Mouse (Mus musculus) CH12.LX (cell line): ENCODE results near the gene Rab32. TPM values are rescaled to one million over a fixed set of nuclear protein-coding genes. Genes with fewer than 3 reads are reported as not detected.

ENCODE experiments used
- DNase-seq: peaks from one replicate; pipeline ENCODE4 v3.0.0-alpha.2; 2013; ENCODE audit errors: extremely low read depth
- H3K27ac ChIP-seq: 2 replicates; pipeline ENCODE4 v1.5.1; 2012; ENCODE audit warnings: low read depth, mild to moderate bottlenecking, control low read depth, moderate library complexity; ENCODE audit not compliant: insufficient read depth
- H3K27me3 ChIP-seq: replicated peaks from 2 replicates; pipeline ENCODE3; 2012; ENCODE audit warnings: inconsistent platforms
- H3K36me3 ChIP-seq, 2 experiments: replicated peaks in 1 of 2; 2 replicates each; pipeline versions ENCODE3 to v1.6.1; 2012; ENCODE audit warnings: inconsistent platforms in 1 of 2, low read length in 1 of 2, mild to moderate bottlenecking in 1 of 2, mixed read lengths in 1 of 2, moderate library complexity in 1 of 2; ENCODE audit not compliant: control insufficient read depth in 1 of 2, insufficient read depth in 1 of 2
- H3K4me1 ChIP-seq, 2 experiments: 2 replicates each; pipeline ENCODE4 v1.6.1; 2012; ENCODE audit warnings: inconsistent platforms in 1 of 2, moderate library complexity in 1 of 2; ENCODE audit not compliant: insufficient read depth in 2 of 2, control insufficient read depth in 1 of 2
- H3K4me2 ChIP-seq: 2 replicates; pipeline ENCODE4 v1.6.1; 2012; ENCODE audit warnings: low read depth, mild to moderate bottlenecking, control low read depth; ENCODE audit not compliant: poor library complexity, insufficient read depth, severe bottlenecking
- H3K4me3 ChIP-seq, 3 experiments: fragments of 150-350 bp in 1 of 3; sonication (generic) in 1 of 3; replicated peaks in 1 of 3; 2 replicates each; pipeline versions ENCODE3 to v1.5.1; 2011 to 2012; ENCODE audit warnings: low read depth in 2 of 3, low read length in 2 of 3, mild to moderate bottlenecking in 2 of 3, moderate library complexity in 2 of 3, control low read depth in 1 of 3, improper control_type of control experiment in 1 of 3, inconsistent platforms in 1 of 3, mixed read lengths in 1 of 3; ENCODE audit not compliant: poor library complexity in 1 of 3
- H3K79me2 ChIP-seq: replicated peaks from 2 replicates; pipeline ENCODE4 v1.6.1; 2012; ENCODE audit warnings: mild to moderate bottlenecking, moderate library complexity; ENCODE audit not compliant: control insufficient read depth, poor library complexity, insufficient read depth, severe bottlenecking; ENCODE audit errors: extremely low read depth
- H3K9ac ChIP-seq: 2 replicates; pipeline ENCODE4 v1.6.1; 2012; ENCODE audit warnings: low read depth, mild to moderate bottlenecking, control low read depth, moderate library complexity; ENCODE audit not compliant: insufficient read depth
- H3K9me3 ChIP-seq: replicated peaks from 2 replicates; pipeline ENCODE3; 2012; ENCODE audit warnings: low read length, inconsistent platforms, mixed read lengths
- BHLHE40 ChIP-seq: IDR thresholded peaks from 2 replicates; pipeline ENCODE4 v1.6.1; 2011; ENCODE audit warnings: mild to moderate bottlenecking, low read depth, low read length, improper control_type of control experiment
- E2F4 ChIP-seq: IDR thresholded peaks from 2 replicates; pipeline ENCODE4 v1.6.1; 2011; ENCODE audit warnings: low read depth, low read length, improper control_type of control experiment; ENCODE audit not compliant: insufficient replicate concordance
- ELF1 ChIP-seq: IDR thresholded peaks from 2 replicates; pipeline ENCODE4 v1.6.1; 2014; ENCODE audit warnings: low read depth, mild to moderate bottlenecking, inconsistent platforms, low read length, improper control_type of control experiment
- EP300 ChIP-seq: IDR thresholded peaks from 2 replicates; pipeline ENCODE4 v1.6.1; 2011; ENCODE audit warnings: low read length, improper control_type of control experiment
- ETS1 ChIP-seq: conservative IDR thresholded peaks from 2 replicates; pipeline ENCODE4 v1.6.1; 2012; ENCODE audit warnings: low read depth, mild to moderate bottlenecking, inconsistent platforms, low read length, improper control_type of control experiment, moderate library complexity
- IRF4 ChIP-seq: IDR thresholded peaks from 2 replicates; pipeline ENCODE4 v1.6.1; 2014; ENCODE audit warnings: low read depth, mild to moderate bottlenecking, inconsistent platforms, low read length, improper control_type of control experiment
- MAX ChIP-seq: IDR thresholded peaks from 2 replicates; pipeline ENCODE4 v1.6.1; 2011; ENCODE audit warnings: low read length, improper control_type of control experiment
- MYC ChIP-seq: IDR thresholded peaks from 2 replicates; pipeline ENCODE4 v1.6.1; 2011; ENCODE audit warnings: low read depth, mild to moderate bottlenecking, improper control_type of control experiment, low read length
- NRF1 ChIP-seq: IDR thresholded peaks from 2 replicates; pipeline ENCODE4 v1.6.1; 2014; ENCODE audit warnings: low read depth, mild to moderate bottlenecking, inconsistent platforms, low read length, improper control_type of control experiment, moderate library complexity
- PAX5 ChIP-seq: IDR thresholded peaks from 2 replicates; pipeline ENCODE4 v1.6.1; 2012; ENCODE audit warnings: low read length, inconsistent platforms, mixed read lengths
- POLR2A ChIP-seq: IDR thresholded peaks from 2 replicates; pipeline ENCODE4 v1.6.1; 2011; ENCODE audit warnings: low read depth, mild to moderate bottlenecking, improper control_type of control experiment, low read length
- POLR2AphosphoS2 ChIP-seq: IDR thresholded peaks from 2 replicates; pipeline ENCODE4 v1.6.1; 2011; ENCODE audit warnings: low read depth, low read length, improper control_type of control experiment
- RCOR1 ChIP-seq: conservative IDR thresholded peaks from 2 replicates; pipeline ENCODE4 v1.6.1; 2012; ENCODE audit warnings: low read depth, mild to moderate bottlenecking, inconsistent platforms, low read length, improper control_type of control experiment
- SIN3A ChIP-seq: IDR thresholded peaks from 2 replicates; pipeline ENCODE4 v1.6.1; 2012; ENCODE audit warnings: low read length, improper control_type of control experiment, inconsistent platforms
- SMC3 ChIP-seq: IDR thresholded peaks from 2 replicates; pipeline ENCODE4 v1.6.1; 2011; ENCODE audit warnings: low read depth, low read length, improper control_type of control experiment
- TBP ChIP-seq: conservative IDR thresholded peaks from 2 replicates; pipeline ENCODE4 v1.6.1; 2011; ENCODE audit warnings: low read depth, low read length, improper control_type of control experiment
- TCF12 ChIP-seq: IDR thresholded peaks from 2 replicates; pipeline ENCODE4 v1.6.1; 2014; ENCODE audit warnings: low read depth, mild to moderate bottlenecking, inconsistent platforms, low read length, improper control_type of control experiment
- UBTF ChIP-seq: IDR thresholded peaks from 2 replicates; pipeline ENCODE4 v1.6.1; 2012; ENCODE audit warnings: low read depth, mild to moderate bottlenecking, inconsistent platforms, low read length, improper control_type of control experiment, moderate library complexity
- USF1 ChIP-seq: IDR thresholded peaks from 2 replicates; pipeline ENCODE4 v1.6.1; 2014; ENCODE audit warnings: low read depth, mild to moderate bottlenecking, inconsistent platforms, low read length, improper control_type of control experiment
- USF2 ChIP-seq: conservative IDR thresholded peaks from 2 replicates; pipeline ENCODE4 v1.6.1; 2011; ENCODE audit warnings: low read depth, low read length, improper control_type of control experiment
- ZC3H11A ChIP-seq: IDR thresholded peaks from 2 replicates; pipeline ENCODE4 v1.6.1; 2012; ENCODE audit warnings: low read depth, mild to moderate bottlenecking, inconsistent platforms, low read length, improper control_type of control experiment
- ZMIZ1 ChIP-seq: IDR thresholded peaks from 2 replicates; pipeline ENCODE4 v1.6.1; 2012; ENCODE audit warnings: low read depth, mild to moderate bottlenecking, inconsistent platforms, low read length, improper control_type of control experiment
- ZNF384 ChIP-seq: IDR thresholded peaks from 2 replicates; pipeline ENCODE4 v1.6.1; 2012; ENCODE audit warnings: low read depth, low read length, improper control_type of control experiment, inconsistent platforms
- dilution Hi-C: fragments of 300-500 bp; cut with MboI; formaldehyde crosslinking; loops from 2 replicates; pipeline ENCODE4 v1.14.3; 2020; ENCODE audit warnings: low sequenced_read_pairs; ENCODE audit not compliant: extremely low pct_unique_long_range_greater_than_20kb, extremely low pct_ligation_motif_present
- in situ Hi-C: fragments of 300-500 bp; cut with MboI; formaldehyde crosslinking; loops from 3 replicates; pipeline ENCODE4 v1.14.3; 2019; ENCODE audit warnings: low sequenced_read_pairs, low pct_ligation_motif_present, low pct_unique_long_range_greater_than_20kb, mixed read lengths
- polyA plus RNA-seq: library from polyadenylated mRNA; unstranded; fragments of >175 nt; gene quantifications from 2 replicates; pipeline ENCODE4 v1.2.1, GENCODE M21; 2012; ENCODE audit warnings: low read depth; ENCODE audit not compliant: insufficient read length
- total RNA-seq, 2 experiments: library from RNA; depleted of rRNA; stranded (reverse); fragments of 300-350 nt in 1 of 2; fragments of >200 nt in 1 of 2; gene quantifications; 2 replicates each; pipeline ENCODE4 v1.2.3; 2012 to 2014

The Rab32 gene
- total and polyA plus RNA-seq, 3 experiments = not detected

DNA sequence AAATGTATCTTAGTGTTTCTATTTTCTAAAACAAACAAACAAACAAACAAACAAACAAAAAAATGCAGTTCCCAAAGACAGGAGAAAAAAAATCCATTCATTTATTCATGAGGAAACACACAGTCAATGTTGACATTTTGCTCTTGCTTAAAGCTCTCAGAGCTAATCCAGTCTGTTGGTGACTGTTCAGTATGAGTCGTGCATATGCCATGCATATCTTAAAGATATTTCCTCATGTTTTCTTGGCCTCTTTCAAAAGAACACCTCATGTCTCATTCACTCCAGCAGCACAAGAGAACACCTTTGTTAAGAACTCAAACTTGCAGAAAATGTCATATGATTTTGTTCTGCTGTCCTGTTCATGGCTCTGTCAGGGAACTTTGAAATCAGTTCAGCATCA, 7.9 kb downstream of the Rab32 start:
- dilution Hi-C loops (no loop called here), in situ Hi-C loops (no loop called here)
- no peaks in the 10 kb centered on the region for H3K4me1 ChIP-seq

DNA sequence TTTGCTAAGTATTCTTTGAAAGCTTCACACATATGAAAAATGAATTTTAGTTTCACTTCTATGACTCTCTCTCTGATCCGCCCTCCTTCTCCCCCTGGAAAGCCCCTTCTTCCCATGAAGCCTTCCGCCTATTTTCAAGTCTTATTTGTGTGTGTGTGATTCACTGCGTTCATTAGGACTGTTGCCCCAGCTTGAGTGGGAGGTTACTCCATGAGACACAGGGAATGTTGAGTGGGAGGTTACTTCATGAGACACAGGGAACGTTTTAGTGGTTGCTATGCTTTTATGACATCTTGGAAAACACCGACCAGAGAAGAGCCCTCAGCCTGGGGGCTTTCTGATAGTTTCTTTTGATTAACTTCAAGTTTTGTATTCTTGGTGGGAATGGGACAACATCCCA, 11.4 kb downstream of the Rab32 start:
- H3K79me2 ChIP-seq = no peaks in the 10 kb centered on the region
- no peaks in the 10 kb centered on the region for H3K4me1 ChIP-seq
- in situ Hi-C loops = no loop called here
- no peak overlapping the region for H3K27ac ChIP-seq
- TF ChIP-seq ZNF384 = no peak
- TF ChIP-seq UBTF = no peak
- no peak for TF ChIP-seq ELF1
- no peak for TF ChIP-seq USF1
- TF ChIP-seq TBP = no peak
- TF ChIP-seq PAX5 = no peak
- no peak for TF ChIP-seq E2F4
- TF ChIP-seq ZMIZ1 = no peak
- no peak for TF ChIP-seq POLR2AphosphoS2
- TF ChIP-seq RCOR1 = no peak
- TF ChIP-seq MAX = no peak
- TF ChIP-seq POLR2A = no peak
- TF ChIP-seq MYC = no peak
- TF ChIP-seq BHLHE40 = no peak
- TF ChIP-seq SMC3 = no peak
- TF ChIP-seq NRF1 = no peak
- H3K4me3 ChIP-seq = no peak overlapping the region
- no peak for DNase-seq
- H3K36me3 ChIP-seq = no peaks in the 10 kb centered on the region
- no peaks in the 10 kb centered on the region for H3K27me3 ChIP-seq
- dilution Hi-C loops = no loop called here
- no peaks in the 10 kb centered on the region for H3K9me3 ChIP-seq
- no peak overlapping the region for H3K4me2 ChIP-seq
- no peak overlapping the region for H3K9ac ChIP-seq

More for the DNA sequence above, 7.9 kb downstream of the Rab32 start:
- no peaks in the 10 kb centered on the region for H3K27me3 ChIP-seq
- no peaks in the 10 kb centered on the region for H3K36me3 ChIP-seq
- H3K9me3 ChIP-seq = no peaks in the 10 kb centered on the region
- DNase-seq = no peak
- H3K4me2 ChIP-seq = no peak overlapping the region
- H3K4me3 ChIP-seq = no peak overlapping the region
- H3K9ac ChIP-seq = no peak overlapping the region
- H3K79me2 ChIP-seq = no peaks in the 10 kb centered on the region
- H3K27ac ChIP-seq = no peak overlapping the region
- TF ChIP-seq ZC3H11A = no peak
- TF ChIP-seq EP300 = no peak
- TF ChIP-seq SIN3A = no peak
- TF ChIP-seq UBTF = no peak
- no peak for TF ChIP-seq PAX5
- no peak for TF ChIP-seq USF2
- no peak for TF ChIP-seq TCF12
- TF ChIP-seq IRF4 = no peak
- TF ChIP-seq ETS1 = no peak
- TF ChIP-seq, all 38 proteins: peak for 0
